Mouse (Mus musculus) cerebellum, adult (tissue): ENCODE results near the gene Frmpd4.

ENCODE experiments used
- ATAC-seq: cut with Nextera tagmentation; 2 replicates; pipeline ENCODE4 v1.9.2; 2017; ENCODE audit warnings: mild to moderate bottlenecking, moderate library complexity, mixed read lengths; ENCODE audit not compliant: insufficient number of reproducible peaks, low FRiP score, low TSS enrichment

The Frmpd4 gene

GRCm38 (mm10) chrX:167654806-167655495 lies 922.1 kb downstream of the Frmpd4 start:
- no peak for ATAC-seq

DNA sequence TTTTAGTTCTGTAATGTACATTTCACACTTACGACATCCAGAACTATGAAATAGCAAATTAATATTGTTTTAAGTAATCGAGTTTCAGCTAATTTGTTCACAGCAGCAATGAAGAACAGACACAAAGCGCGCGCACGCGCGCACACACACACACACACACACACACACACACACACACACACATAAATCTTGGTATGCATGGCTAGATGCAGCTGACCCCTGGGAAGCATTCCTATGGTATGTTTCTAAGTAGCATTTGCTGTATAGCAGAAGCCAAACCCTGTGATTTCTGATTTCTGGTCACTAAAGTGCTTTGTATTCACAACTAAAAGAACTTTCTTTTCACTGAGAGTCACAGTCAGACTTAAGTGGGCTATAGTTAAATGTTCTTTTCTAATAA lies 922.8 kb downstream of the Frmpd4 start:
- ATAC-seq: no peak

GRCm38 (mm10) chrX:167597639-167598217 lies 979.3 kb downstream of the Frmpd4 start:
- no peak for ATAC-seq

GRCm38 (mm10) chrX:167552827-167553226 lies 1024.2 kb downstream of the Frmpd4 start:
- ATAC-seq: no peak

DNA sequence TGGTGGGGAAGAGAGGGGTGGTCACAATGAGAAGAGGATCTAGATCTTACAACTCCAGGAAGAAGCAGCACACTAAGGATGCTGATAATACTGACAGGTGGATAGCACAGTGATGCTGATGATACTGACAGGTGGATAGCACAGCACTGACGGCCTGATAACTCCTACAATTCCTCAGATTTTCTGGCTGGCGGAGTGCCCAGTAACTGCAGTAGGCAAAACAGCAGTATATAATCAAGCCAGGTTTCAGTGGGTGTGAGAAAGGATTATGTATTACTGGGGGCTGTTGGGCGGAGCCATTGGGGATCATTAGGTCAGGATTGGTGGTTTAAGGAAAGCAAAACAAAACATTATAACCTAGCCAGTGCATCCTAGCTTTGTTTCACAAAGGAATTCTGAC lies 1053.9 kb downstream of the Frmpd4 start:
- ATAC-seq: no peak

DNA sequence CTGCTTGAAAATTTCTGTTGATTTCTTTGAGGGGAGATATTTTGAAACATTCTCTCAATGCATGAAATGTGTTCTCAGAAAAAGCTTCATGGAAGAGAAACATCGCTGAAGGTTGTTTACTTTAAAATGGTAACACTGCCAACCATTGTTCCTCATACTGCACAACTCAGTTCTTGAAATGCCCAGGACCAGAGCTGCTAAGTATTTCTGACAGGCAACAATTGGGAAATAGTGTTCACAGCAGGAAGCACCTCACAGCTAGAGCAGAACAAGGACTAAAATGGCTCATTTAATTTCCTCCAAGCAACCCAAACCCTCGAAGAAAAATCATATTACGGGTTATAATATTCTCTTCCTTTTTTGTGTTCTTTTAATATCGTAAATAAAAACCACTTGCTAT lies 1054.5 kb downstream of the Frmpd4 start:
- no peak for ATAC-seq

DNA sequence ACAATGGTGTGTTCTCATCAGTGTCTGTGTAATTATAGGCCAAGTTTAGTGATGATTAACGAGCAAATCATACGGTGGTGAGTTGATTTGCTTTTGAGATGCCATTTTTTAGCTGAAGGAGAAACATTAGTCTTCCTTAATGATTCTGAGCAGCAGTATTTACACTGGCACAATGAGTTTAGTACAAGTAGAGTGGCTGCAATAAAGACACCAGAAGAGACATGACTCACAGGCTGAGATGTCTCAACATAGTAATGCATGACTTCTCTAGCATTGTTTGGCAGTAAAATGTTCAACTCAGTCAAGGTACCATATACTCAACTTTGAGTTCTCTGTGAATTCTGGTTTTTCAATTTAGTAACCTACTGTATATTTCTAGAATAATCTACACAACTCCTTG lies 1058.6 kb downstream of the Frmpd4 start:
- ATAC-seq: no peak

GRCm38 (mm10) chrX:167497780-167498179 lies 1079.3 kb downstream of the Frmpd4 start:
- peak; percentile 61; the same call in 1 of the 2 replicates for ATAC-seq

DNA sequence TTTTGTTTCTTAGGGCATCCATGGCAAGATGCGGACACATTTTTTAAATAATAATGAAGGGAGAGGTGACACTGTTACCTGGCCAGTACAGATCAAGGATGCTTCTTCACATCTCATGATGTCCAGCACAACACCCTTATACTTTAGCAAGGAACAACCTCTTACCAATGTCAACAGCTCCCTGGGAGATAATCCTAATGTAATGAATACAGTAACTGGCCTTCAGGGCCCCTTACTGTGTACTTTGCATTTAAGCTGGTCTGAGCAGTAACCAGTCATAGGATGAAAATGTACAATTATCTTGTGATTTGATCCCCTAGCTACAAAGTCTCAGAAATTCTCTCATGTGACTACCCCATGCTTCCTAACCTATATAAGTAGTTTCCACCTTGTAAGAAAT lies 1084.8 kb downstream of the Frmpd4 start:
- ATAC-seq: no peak

- ATAC-seq: no peak
Measured at GRCm38 (mm10) chrX:167491589-167492207, 1085.3 kb downstream of the Frmpd4 start.

DNA sequence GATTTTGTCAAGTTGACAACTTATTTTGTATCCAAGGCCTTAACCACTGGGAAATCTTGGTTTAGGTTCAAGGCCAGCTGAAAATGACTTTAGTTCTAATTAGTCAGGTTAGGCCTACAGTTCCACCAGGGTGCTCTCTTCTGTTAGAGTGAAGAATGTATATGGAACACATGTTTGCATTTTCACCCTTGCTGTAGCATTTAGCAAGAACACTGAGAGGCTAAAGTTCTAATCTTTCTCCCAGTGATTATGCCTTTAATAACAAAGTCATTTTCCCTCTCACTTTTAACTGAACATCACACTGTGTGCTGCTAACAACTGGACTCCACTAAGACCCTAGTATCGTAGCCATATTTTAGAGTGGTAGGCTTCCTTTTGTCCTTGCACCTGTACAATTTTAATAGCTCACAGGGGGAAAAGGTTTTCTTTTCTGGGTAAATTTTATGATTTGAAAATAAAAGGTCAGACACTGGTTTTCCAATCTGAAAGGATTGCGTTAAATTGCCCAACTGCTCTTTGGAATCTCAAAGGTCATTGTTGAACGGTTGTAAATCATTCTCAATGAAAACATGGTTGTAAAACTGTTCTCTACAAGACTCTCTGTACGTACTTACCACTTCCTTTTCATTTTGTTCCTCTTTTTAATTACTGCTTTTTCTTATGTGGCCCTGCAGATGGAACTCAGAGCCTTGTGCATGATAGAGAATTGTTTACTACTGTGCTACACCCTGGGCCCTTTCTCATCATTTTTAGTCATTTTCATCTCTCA lies 1093.4 kb downstream of the Frmpd4 start:
- ATAC-seq: no peak

GRCm38 (mm10) chrX:167477636-167478035 lies 1099.4 kb downstream of the Frmpd4 start:
- no peak for ATAC-seq

DNA sequence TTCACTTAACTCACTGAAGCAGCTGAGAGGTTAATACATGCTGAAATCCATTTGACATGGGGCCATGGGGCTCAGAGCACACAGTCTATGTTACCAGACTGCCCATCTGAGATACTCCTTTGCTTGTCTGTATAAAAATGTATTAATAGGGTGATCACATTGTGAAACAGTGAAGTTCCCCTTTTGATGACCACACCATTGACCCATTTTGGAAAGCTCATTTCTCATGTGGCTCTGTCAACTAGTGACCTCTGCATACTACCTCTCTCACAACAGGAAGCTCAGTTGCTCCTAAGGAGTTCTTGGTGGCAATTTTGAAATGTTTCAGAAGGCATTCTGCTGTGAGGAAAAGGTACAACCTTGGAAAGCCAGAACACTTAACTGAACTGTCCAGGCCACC lies 1142.1 kb downstream of the Frmpd4 start:
- ATAC-seq: no peak

- ATAC-seq: no peak
Measured at GRCm38 (mm10) chrX:167433950-167434349, 1143.1 kb downstream of the Frmpd4 start.
